Mouse (Mus musculus) G1E (cell line): ENCODE results near the gene Eif3b.

Experiments
- GATA1 ChIP-seq: IDR thresholded peaks from 2 replicates; pipeline ENCODE4 v1.6.1; 2012; ENCODE audit warnings: borderline replicate concordance, low read length, inconsistent platforms, mixed read lengths
- POLR2AphosphoS5 ChIP-seq: IDR thresholded peaks from 2 replicates; pipeline ENCODE4 v1.6.1; 2012; ENCODE audit warnings: low read depth, low read length, inconsistent platforms; ENCODE audit not compliant: insufficient replicate concordance
- TAL1 ChIP-seq: conservative IDR thresholded peaks from 2 replicates; pipeline ENCODE4 v1.6.1; 2012; ENCODE audit warnings: low read depth, low read length, inconsistent platforms, mixed read lengths

- TF ChIP-seq TAL1: no peak
- no peak for TF ChIP-seq POLR2AphosphoS5
- TF ChIP-seq GATA1: no peak
Measured at GRCm38 (mm10) chr5:140454488-140454887, 35.4 kb downstream of the Eif3b start.
